Mouse (Mus musculus): ENCODE measurements at regions not wholly inside any gene's neighbourhood (a gene's known extent, or its start where the extent isn't known, plus 50 kb on each side); places are given as distances from the start of the nearest gene placed in this dataset.

DNA sequence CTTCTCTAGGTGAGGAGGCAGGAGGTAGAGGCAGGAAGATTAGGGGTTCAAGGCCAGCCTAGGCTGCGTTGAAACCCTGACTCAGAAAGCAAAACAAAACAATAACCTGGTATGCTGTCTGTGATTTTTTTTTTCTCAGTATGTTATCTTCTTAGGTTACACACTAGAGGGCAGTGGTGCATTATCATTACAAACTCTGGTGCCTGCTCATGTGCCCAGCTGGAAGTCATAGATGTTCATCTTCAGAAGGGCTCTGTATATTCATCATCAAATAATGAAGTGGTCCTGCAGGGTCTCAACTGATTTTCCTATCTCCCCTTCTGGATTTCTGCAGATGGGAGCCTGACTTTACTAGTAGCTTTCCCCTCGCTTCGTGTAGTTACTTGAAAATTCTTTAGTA lies 178.6 kb downstream of the Rnf144b start:
- no peak for TF ChIP-seq POLR2A (IDR thresholded peaks at IDR 0.05; ENCODE audit: low read depth, low read length)
- no peak for TF ChIP-seq CTCF (IDR thresholded peaks at IDR 0.05; ENCODE audit: extremely low read depth, insufficient read length, insufficient replicate concordance, low read depth, low read length)

All from small intestine, adult 2 months (tissue).